In genomic region chr6:25686760-25687200, GRCm38 (mm10) we compare ENCODE assay signal across 9 mouse cellular contexts. TPM values are rescaled to one million over a fixed set of nuclear protein-coding genes. Genes with fewer than 3 reads are reported as not detected.
A peak's percentile ranks its signal among the peaks of the same experiment; 100 is the strongest.
DNase-seq lines count a peak whose midpoint lies in the region; ATAC-seq and TF ChIP-seq lines count a peak whose summit lies in the region.
"Had no signal": no experiment of that assay in that cellular context is flagged by ENCODE, and none has a peak within 500 bp of the region (broad histone marks: within the 10 kb centered on the region; RNA-seq: fewer than 3 reads in every experiment).

No protein-coding gene starts in this region.

- no peaks in the 10 kb centered on the region for H3K36me3 ChIP-seq in kidney, embryonic 14.5 days (ENCODE audit: control insufficient read depth, insufficient read depth, low read length)
- no peaks in the 10 kb centered on the region for H3K36me3 ChIP-seq in neural tube, embryonic 14.5 days (ENCODE audit: control insufficient read depth, insufficient read depth, low read length)
- H3K36me3 ChIP-seq in liver, postnatal 0 days (replicated peaks; ENCODE audit: insufficient read depth, low read length), result no peaks in the 10 kb centered on the region

- no peaks in the 10 kb centered on the region for H3K4me1 ChIP-seq in cerebellum, adult 2 months (ENCODE audit: control insufficient read depth, insufficient read depth, low read length)
- 0 out of 2 replicates have a peak, but pooled peaks cover 6% of the 10 kb centered on the region for H3K4me1 ChIP-seq in kidney, embryonic 14.5 days (ENCODE audit: control insufficient read depth, insufficient read depth, low read length)
- peaks cover 4% of the 10 kb centered on the region; the same call in 1 of the 2 replicates for H3K4me1 ChIP-seq in neural tube, embryonic 14.5 days (ENCODE audit: control insufficient read depth, insufficient read depth, low read length)
- H3K4me1 ChIP-seq in liver, postnatal 0 days (ENCODE audit: insufficient read depth), result peaks cover 9% of the 10 kb centered on the region

- peak in 1 of 2 experiments; percentile 8 for DNase-seq in cerebellum, adult 2 months
- DNase-seq in cerebellum, postnatal 25 days, result no peak
- DNase-seq in kidney, adult 9 months, result peak; percentile 12
- DNase-seq in heart, postnatal 10 days, result peak; percentile 25 to 28
- no peak for DNase-seq in T-cell, adult 2 months (ENCODE audit: low spot score)
- DNase-seq in liver, postnatal 0 days, result no peak

- no peak for TF ChIP-seq EP300 in liver, postnatal 0 days (IDR thresholded peaks at IDR 0.05; ENCODE audit: low read depth)

- no peak overlapping the region for H3K9ac ChIP-seq in kidney, embryonic 14.5 days (ENCODE audit: low read depth, low read length)
- H3K9ac ChIP-seq in neural tube, embryonic 14.5 days (replicated peaks; ENCODE audit: low read depth, low read length), result no peak overlapping the region
- H3K9ac ChIP-seq in liver, postnatal 0 days (replicated peaks), result no peak overlapping the region

- WGBS in cerebellum, adult 2 months, result 29% methylated on average over 3 of the region's 3 CpGs
- WGBS in kidney, embryonic 14.5 days, result 62% methylated on average over 3 of the region's 3 CpGs
- 51% methylated on average over 3 of the region's 3 CpGs for WGBS in neural tube, embryonic 14.5 days
- WGBS in liver, postnatal 0 days (ENCODE audit: insufficient replicate concordance), result 48% methylated on average over 3 of the region's 3 CpGs

- H3K27me3 ChIP-seq in cerebellum, adult 2 months (ENCODE audit: control insufficient read depth, insufficient read depth, low read length), result no peaks in the 10 kb centered on the region; the same call in 1 of the 2 replicates
- peaks cover 15% of the 10 kb centered on the region for H3K27me3 ChIP-seq in kidney, embryonic 14.5 days (ENCODE audit: control insufficient read depth, insufficient read depth, low read length)
- H3K27me3 ChIP-seq in neural tube, embryonic 14.5 days (ENCODE audit: control insufficient read depth, insufficient read depth, low read length), result peaks cover 11% of the 10 kb centered on the region; the same call in 1 of the 2 replicates
- peaks cover 29% of the 10 kb centered on the region for H3K27me3 ChIP-seq in liver, postnatal 0 days (ENCODE audit: insufficient read depth, low read length)

- no peak overlapping the region for H3K27ac ChIP-seq in cerebellum, adult 2 months (ENCODE audit: insufficient read depth, low read length)
- no peak overlapping the region for H3K27ac ChIP-seq in kidney, embryonic 14.5 days (ENCODE audit: low read depth, low read length)
- no peak overlapping the region for H3K27ac ChIP-seq in neural tube, embryonic 14.5 days (ENCODE audit: low read depth, low read length)
- H3K27ac ChIP-seq in liver, postnatal 0 days (ENCODE audit: low read depth), result no peak overlapping the region

- intact Hi-C loops in heart, postnatal 10 days (cut with DNase I), result no loop called here

- H3K4me3 ChIP-seq in cerebellum, adult 2 months (replicated peaks; ENCODE audit: insufficient read depth, low read depth, low read length), result peak overlapping the region; percentile 24
- no peak overlapping the region for H3K4me3 ChIP-seq in kidney, embryonic 14.5 days (ENCODE audit: low read length)
- H3K4me3 ChIP-seq in neural tube, embryonic 14.5 days (ENCODE audit: low read depth, low read length), result no peak overlapping the region
- H3K4me3 ChIP-seq in liver, postnatal 0 days (ENCODE audit: low read depth, low read length), result no peak overlapping the region

- no peak for ATAC-seq in kidney, embryonic 14.5 days (ENCODE audit: low FRiP score, low TSS enrichment)
- peak; percentile 73; the same call in 1 of the 2 replicates for ATAC-seq in neural tube, embryonic 14.5 days (ENCODE audit: low read depth)
- ATAC-seq in liver, postnatal 0 days, result no peak

- H3K9me3 ChIP-seq in kidney, embryonic 14.5 days (ENCODE audit: control insufficient read depth, low read length), result no peaks in the 10 kb centered on the region
- no peaks in the 10 kb centered on the region for H3K9me3 ChIP-seq in neural tube, embryonic 14.5 days (ENCODE audit: control insufficient read depth, low read length)
- no peaks in the 10 kb centered on the region for H3K9me3 ChIP-seq in liver, postnatal 0 days (ENCODE audit: low read length)

- TF ChIP-seq POLR2A in cerebellum, adult 2 months (IDR thresholded peaks at IDR 0.05; ENCODE audit: borderline replicate concordance, insufficient read depth, low read length), result no peak

- no peak for TF ChIP-seq CTCF in cerebellum, adult 2 months (IDR thresholded peaks at IDR 0.05; ENCODE audit: borderline replicate concordance, insufficient read depth, low read depth, low read length)
- no peak for TF ChIP-seq CTCF in liver, postnatal 0 days (IDR thresholded peaks at IDR 0.05; ENCODE audit: low read depth)

- no peak overlapping the region for H3K4me2 ChIP-seq in kidney, embryonic 14.5 days (replicated peaks; ENCODE audit: low read depth, low read length)
- no peak overlapping the region for H3K4me2 ChIP-seq in neural tube, embryonic 14.5 days (ENCODE audit: low read depth, low read length)
- no peak overlapping the region for H3K4me2 ChIP-seq in liver, postnatal 0 days (ENCODE audit: low read depth, low read length)

RNA-seq across cellular contexts. Expression of gene Gpr37, which starts 3.7 kb away (rescaled TPM):
- polyA plus RNA-seq in cerebellum, adult 2 months (2012; rRNA removed), result 55.9 and 70.5 TPM in 2 replicates
- polyA plus RNA-seq in kidney, embryonic 14.5 days (2014; fragmentation: Nextera tagmentation; extraction: Ambion mirVana), result 0.09 and 0.20 TPM in 2 replicates
- under 1 TPM; 0.07 to 0.17 TPM for total RNA-seq in heart, postnatal 10 days (2021)
- 3.6 and 5.8 TPM in 2 replicates for polyA plus RNA-seq in neural tube, embryonic 14.5 days (2014; fragmentation: Nextera tagmentation; extraction: Ambion mirVana)
- 0.04 and 0.07 TPM in 2 replicates for polyA plus RNA-seq in liver, postnatal 0 days (2015; fragmentation: Nextera tagmentation; extraction: Ambion mirVana)
- total RNA-seq: hematopoietic stem cell, adult 5-6 weeks had no signal

Comparison
In these comparisons a context has a peak if more than half of its experiments do, and no peak if none do; other contexts are left out.
1. DNase-seq: peak in kidney, adult 9 months (single experiment) and heart, postnatal 10 days (2 of 2); none in cerebellum, postnatal 25 days (0 of 2), T-cell, adult 2 months (single experiment) and liver, postnatal 0 days (single experiment).